Mouse (Mus musculus) common myeloid progenitor, adult 5-6 weeks (primary cell): ENCODE data around the gene Cirbp. TPM values are rescaled to one million over a fixed set of nuclear protein-coding genes. Genes with fewer than 3 reads are reported as not detected.
A peak's percentile ranks its signal among the peaks of the same experiment; 100 is the strongest.

Experiments used
- ATAC-seq: replicated peaks from 2 replicates; pipeline ENCODE4 v1.8.0; 2016; ENCODE audit warnings: low read depth, mild to moderate bottlenecking, moderate TSS enrichment, inconsistent platforms; ENCODE audit not compliant: poor library complexity, severe bottlenecking
- total RNA-seq: library from RNA; stranded (forward); fragments of 200-1000, 187-1606 nt; gene quantifications from 2 replicates; pipeline ENCODE4 v1.2.3, GENCODE M21; 2017

Cirbp gene
- total RNA-seq, 1 experiment from 2014 or later = 65.6 TPM

DNA sequence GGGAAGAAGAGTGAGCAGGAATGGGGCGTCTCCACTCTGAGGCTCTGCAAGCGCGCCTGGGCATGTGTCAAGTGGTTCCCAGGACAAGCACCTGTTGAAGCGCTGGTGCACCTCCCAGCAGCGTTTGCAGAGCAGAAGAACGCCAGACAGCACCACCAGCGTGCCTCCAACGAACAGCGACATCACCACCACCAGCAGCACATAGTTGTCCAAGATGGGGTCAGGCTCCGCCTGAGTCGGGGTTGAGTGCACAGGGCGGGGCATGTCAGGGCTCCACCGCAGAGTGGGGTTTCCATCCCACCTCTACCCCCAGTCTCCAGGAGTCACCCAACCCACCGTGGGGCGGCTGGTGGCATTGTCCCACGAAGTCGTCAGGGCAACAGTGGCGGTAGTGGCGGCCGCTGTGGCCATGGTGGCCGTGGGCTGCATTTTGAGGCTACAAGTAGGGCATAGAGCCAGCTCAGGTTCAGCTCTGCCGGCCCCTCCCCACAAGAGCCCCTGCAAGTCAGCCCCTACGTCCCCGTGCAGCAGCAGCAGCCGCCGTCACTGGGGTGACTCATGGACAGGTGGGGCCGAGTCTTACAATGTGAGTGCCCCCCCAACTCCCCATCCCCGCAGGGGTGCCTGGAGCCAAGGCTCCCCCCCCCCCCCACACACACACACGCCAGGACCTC lies 28.7 kb upstream of the Cirbp start:
- ATAC-seq = no peak

- no peak for ATAC-seq
Measured at GRCm38 (mm10) chr10:80137626-80138552, 27.9 kb upstream of the Cirbp start.

DNA sequence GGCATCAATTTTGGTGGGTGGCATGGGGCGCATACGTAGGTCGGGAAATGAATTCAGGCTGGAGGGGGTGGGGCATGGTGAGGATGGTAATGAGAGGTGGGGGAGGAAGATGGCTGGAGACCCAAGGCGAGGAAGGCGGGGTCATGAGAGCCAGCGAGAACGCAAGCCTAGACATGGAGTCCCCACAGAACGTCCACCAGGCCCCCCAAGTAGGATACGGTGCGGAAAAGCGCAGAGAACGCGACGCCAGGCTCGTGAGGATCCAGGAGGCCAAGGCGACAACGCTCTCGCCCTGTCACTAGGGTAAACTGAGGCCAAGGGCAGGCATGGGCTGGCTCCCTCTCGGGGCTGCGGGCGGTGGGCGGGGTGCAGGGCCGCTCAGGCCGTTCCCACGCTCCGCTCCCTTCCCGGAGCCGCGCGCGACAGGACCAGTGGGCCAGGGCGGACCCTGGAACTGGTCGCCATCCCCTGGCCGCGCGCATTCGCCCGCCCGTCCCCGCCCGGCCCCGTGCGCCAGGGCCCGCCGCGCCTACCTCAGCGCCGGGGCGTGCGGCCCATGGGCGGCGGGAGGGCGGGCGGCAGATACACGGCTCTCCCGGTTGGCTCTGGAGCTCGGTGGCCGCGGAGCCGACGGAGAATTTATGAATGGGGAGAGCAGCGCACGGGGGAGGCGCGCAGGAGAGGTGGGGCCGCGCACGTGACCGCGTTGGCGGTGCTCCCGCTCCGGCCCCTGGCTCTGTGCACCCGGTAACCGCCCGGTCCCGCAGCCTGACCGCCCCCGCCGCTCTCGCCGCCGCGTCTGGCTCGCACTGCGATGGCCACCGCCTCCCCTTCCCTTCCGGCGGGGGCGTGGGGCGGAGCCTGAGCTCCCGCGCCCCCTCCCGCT lies 27.0 kb upstream of the Cirbp start, which contains the start of gene Atp5d:
Atp5d (plus strand) TSS at position 80 of the 886 bp plus-strand sequence.
- no peak for ATAC-seq

GRCm38 (mm10) chr10:80139439-80139775 lies 26.4 kb upstream of the Cirbp start:
- ATAC-seq = no peak

DNA sequence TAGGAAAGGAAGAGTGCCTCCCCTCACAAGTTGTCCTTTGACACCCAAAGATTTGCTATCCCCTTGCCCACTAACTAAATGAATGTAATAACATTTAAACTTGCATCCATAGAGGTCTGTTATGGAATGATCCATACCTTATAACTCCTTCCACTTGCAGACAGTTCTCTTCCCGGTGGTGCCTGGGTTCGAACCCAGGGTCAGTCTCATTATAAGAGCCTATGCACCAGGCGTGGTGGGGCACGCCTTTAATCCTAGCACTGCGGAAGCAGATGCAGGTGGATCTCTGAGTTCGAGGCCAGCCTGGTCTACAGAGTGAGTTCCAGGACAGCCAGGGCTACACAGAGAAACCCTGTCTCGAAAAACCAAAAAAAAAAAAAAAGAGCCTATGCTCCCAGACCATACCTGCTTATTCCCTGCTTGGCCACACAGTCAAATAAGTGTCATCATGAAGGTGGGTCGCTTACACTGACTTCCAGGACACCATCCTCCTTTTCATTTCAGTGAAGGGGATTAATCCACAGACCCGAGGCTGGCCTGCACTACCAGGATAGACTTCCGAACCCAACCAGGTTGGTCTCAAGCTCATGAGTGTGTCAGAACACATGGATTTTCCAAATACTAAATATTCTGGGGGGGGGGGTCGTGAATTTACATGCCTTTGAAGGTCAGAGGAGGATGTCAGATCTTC lies 25.7 kb upstream of the Cirbp start:
- ATAC-seq = no peak

GRCm38 (mm10) chr10:80140666-80141035 lies 25.1 kb upstream of the Cirbp start, which contains the start of gene Cbarp:
Gene Cbarp, minus strand, starts transcription at chr10:80140835.
- ATAC-seq = no peak

DNA sequence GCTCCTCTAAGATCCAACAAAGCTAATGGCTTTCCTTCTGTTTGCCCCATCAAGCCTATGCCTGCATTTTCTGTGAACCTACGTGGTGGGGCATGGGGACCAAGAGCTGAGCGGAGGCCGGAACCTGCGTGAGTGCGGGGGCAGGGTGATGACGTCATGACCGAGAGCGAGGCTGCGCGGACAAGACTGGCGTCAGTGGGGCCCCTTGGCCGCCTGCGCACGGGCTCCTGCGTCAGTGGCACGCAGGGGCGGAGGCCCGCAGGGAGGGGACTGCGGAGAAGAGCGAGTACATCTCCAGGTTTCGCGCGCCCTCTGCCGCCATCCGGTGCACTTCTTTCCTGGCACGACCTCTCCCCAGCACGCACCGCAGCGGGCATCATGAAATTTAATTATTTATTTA lies 24.5 kb upstream of the Cirbp start:
- peak; percentile 83 for ATAC-seq

GRCm38 (mm10) chr10:80141786-80142529 lies 23.8 kb upstream of the Cirbp start:
- peak; percentile 71 for ATAC-seq

GRCm38 (mm10) chr10:80142530-80142925 lies 23.3 kb upstream of the Cirbp start:
- ATAC-seq = no peak

- ATAC-seq = no peak
Measured at GRCm38 (mm10) chr10:80143664-80144063, 22.1 kb upstream of the Cirbp start.

DNA sequence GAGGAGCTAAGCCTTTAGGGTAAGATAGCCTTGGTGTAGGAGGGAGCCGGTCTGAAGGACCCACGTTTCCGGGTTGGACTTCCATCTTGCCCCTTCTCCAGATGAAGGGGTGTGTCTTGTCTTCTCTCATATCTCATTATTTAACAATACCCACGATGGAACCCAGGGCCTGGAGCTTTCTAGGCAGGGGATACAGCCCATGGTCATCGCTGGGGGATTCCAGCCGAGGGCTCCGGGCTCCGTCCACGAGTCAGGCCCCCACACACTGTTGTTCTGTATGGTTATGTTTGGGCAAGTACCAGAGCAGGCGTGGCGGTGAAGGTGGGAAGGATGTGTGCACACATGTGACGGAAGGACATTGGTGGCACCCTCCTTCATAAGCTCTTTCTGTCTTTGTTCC lies 21.6 kb upstream of the Cirbp start:
- ATAC-seq = no peak

DNA sequence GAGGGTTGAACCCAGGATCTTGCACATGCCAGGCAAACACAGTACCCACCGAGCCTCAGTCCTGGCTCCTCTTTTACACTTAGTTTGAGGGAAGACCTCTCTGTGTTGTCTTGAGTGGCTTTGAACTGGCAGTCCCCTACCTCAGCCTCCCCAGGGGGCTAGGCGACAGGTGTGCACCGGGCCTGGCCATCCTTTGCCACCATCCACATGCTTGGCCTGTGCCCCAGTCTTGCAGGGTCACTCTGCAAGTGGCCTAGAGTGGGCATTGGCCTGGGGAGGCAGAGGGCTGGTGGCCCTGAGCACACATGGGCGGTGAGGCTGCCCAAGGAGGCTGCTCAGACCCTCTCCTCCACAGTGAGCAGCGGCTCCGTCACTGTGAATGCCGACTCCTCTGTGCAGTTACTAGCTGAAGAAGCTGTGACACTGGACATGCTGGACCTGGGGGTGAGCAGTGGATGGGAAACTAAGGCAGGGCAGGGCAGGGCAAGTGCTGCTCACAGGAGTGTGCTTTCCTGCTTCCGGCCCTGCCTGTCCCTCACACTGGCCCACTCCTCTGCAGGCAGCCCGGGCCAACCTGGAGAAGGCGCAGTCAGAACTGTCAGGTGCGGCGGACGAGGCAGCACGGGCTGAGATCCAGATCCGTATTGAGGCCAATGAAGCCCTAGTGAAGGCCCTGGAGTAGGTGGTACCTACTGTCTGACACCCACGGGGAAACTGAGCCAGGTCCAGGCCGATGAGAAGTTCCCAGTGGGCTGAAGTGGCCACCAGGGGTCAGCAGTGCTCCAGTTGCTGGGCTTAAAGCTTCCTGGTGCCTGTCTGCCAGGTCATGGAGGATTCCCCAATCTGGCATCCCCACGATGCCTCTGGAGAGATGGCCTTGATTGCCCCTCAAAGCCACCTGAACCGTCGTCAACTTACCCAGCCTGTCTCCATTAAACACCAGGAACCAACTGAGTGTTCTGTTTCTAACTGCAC lies 20.6 kb upstream of the Cirbp start:
- ATAC-seq = no peak

GRCm38 (mm10) chr10:80145896-80146295 lies 19.9 kb upstream of the Cirbp start:
- ATAC-seq = no peak

DNA sequence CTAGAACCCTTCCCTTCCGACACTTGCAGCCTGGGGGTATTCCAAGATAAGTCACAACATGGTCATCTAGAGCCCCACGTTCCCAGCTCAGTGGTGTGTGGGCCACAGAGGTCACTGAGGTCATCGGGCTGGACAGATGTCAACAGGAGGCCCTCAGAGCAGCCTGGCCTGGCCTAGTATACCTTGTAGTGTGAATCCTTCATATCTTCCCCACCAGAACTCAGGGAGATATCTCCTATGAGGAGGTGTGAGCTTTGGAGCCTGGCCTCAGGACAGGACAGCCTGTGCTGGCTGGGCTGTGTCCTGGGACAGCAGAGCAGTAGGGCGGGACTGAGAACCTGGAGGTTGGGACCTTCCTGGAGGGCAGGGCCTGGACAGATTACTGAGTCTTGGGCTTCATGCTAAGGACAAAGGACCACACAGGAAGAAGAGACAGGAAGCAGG lies 19.2 kb upstream of the Cirbp start:
- no peak for ATAC-seq

- no peak for ATAC-seq
Measured at GRCm38 (mm10) chr10:80147146-80147718, 18.6 kb upstream of the Cirbp start.

GRCm38 (mm10) chr10:80147719-80148601 lies 17.8 kb upstream of the Cirbp start, which contains the start of gene Midn:
Gene Midn, plus strand, starts transcription at chr10:80148272.
- peak; percentile 12 for ATAC-seq
